Mouse (Mus musculus): ENCODE results near the gene Nfkbib.

The Nfkbib gene

DNA sequence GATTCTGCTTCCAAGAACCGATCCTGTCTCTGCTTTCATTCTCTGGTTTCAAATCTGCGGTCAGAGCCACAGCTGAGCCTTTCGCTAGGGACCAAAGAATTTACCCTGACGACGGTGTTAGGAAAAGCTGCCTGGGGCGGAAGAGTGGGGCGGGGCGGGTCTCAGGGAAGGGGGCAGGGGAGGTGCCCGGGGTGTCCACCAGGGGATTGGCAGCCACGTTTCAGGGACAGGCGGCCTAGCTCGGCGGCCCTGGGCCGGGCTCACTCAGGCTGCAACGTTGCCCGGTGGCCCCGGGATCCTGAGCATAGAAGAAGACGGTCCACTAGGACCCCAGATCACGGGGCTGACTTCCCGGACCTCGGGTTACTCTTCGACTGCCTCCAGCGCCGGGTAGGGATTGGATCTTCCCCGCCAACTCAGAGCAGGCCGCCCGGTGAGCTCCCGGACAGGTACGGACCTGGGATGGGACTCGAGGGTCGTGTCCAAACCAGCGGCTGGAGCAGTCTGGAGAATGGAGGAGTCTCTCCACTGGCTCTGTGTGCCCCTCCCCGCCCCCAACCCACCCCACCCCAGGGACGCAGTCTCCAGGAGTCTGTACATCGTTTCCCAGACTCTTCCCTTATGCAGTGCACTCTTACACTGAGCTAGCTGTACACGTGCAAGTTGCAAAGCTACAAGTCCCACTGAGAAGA lies 50.6 kb downstream of the Nfkbib start, which contains the start of gene Fbxo17:
TSS of gene Fbxo17 (plus strand) at position 215 of the 692 bp plus-strand sequence.
- no peak for DNase-seq

DNA sequence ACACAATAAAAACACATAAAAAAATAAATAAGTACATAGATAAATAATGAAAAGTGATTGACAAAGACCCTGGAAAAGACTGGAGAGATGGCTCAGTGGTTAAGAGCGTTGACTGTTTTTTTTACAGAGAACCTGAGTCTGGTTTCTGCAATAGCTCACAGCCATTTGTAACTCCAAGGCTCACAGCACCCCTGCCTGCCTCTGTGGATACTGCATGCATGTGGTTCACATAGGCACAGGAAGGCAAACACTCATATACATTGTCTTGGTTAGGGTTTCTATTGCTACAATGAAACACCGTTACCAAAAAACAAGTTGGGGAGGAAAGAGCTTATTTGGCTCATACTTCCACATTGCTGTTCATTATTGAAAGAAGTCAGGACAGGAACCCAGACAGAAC lies 51.7 kb downstream of the Nfkbib start:
- no peak for DNase-seq

DNA sequence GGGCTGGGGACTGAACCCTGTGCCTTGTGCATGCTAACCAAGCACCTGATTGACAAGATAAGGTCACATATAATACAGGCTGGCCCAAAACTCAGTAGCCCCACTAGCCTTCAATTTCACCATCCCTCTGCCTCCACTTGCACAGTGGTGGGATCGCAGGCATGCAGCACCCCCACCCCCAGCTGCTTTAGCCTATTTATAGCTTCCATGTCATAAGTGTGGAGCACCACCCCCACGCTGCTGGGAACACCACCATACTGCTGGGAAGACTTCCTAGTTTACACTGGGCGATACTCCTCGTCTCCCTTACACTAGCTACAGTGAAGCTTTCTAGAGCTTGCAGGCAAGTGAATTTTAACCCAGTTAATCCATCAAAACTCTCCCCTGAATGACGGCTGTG lies 52.6 kb downstream of the Nfkbib start:
- DNase-seq: no peak

DNA sequence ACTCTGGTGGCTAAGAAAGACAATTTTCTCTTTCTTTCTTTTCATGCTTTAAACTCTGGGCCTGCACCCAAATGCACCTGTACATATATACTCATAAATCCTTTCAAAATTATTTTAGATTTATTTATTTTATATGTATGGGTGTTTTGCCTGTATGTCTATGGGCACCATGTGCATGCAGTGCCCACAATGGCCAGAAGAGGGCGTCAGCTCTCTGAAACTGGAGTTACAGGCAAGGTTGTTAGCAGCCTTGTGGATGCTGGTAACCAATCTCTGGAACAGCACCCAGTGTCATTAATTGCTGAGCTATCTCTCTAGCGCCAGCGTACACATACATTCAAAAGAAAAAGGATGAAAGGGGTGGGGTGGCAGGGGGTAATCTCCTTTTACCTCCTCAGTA lies 56.4 kb downstream of the Nfkbib start:
- no peak for DNase-seq

DNA sequence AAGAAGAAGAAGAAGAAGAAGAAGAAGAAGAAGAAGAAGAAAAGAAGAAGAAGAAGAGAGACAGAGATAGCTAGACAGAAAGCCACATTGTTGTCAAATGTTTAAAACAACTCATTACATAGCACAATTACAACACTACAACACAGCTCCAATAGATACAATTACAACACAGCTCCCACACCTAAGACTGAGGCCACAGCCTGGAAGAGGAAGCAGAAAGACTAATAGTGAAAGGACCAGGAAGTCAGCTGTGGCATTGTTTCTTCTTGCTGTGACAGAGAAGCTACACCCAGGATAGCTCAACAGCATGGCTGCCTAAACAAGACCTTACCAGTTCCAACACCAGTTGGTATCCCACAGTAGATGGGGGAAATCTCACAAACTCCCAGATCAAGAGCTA lies 57.9 kb downstream of the Nfkbib start:
- no peak for DNase-seq
